Mouse (Mus musculus) embryonic fibroblast, embryonic 13.5 days (primary cell): ENCODE data around the gene Kcne2.

ENCODE experiments used
- CTCF ChIP-seq: IDR thresholded peaks from 2 replicates; pipeline ENCODE4 v1.5.1; 2011; ENCODE audit warnings: mild to moderate bottlenecking, control low read depth, low read length, moderate library complexity, borderline replicate concordance; ENCODE audit not compliant: insufficient read depth
- POLR2A ChIP-seq: IDR thresholded peaks from 2 replicates; pipeline ENCODE4 v1.6.1; 2011; ENCODE audit warnings: low read depth, mild to moderate bottlenecking, control low read depth, low read length, moderate library complexity

GRCm38 (mm10) chr16:92294267-92294970, 2.2 kb downstream of the Kcne2 start:
- no peak for TF ChIP-seq POLR2A
- TF ChIP-seq CTCF, result no peak
